Mouse (Mus musculus) NIH3T3 (cell line): ENCODE results near the gene Gm7029.

Experiments
- DNase-seq: peaks from one replicate; pipeline ENCODE4 v3.0.0-alpha.2; 2012; ENCODE audit warnings: low read depth

Gene Gm7029

GRCm38 (mm10) chr17:33913264-33913663 is 39.6 kb downstream of the Gm7029 start:
- no peak for DNase-seq

GRCm38 (mm10) chr17:33913905-33914304 is 40.3 kb downstream of the Gm7029 start:
- no peak for DNase-seq

- no peak for DNase-seq
These were observed 41.3 kb downstream of the Gm7029 start for GRCm38 (mm10) chr17:33914969-33915391.

GRCm38 (mm10) chr17:33915671-33916250 is 42.1 kb downstream of the Gm7029 start, which contains the start of the genes Tapbp and Zbtb22:
TSS of gene Tapbp (plus strand) at chr17:33915899.
TSS of gene Zbtb22 (plus strand) at chr17:33915904.
- DNase-seq, result peak; percentile 99

GRCm38 (mm10) chr17:33916294-33916693 is 42.7 kb downstream of the Gm7029 start:
- no peak for DNase-seq

GRCm38 (mm10) chr17:33916847-33917655 is 43.4 kb downstream of the Gm7029 start:
- no peak for DNase-seq

- no peak for DNase-seq
These were observed 44.1 kb downstream of the Gm7029 start for GRCm38 (mm10) chr17:33917656-33918292.

GRCm38 (mm10) chr17:33918293-33919203 is 44.9 kb downstream of the Gm7029 start:
- peak; percentile 41 for DNase-seq

GRCm38 (mm10) chr17:33919351-33920281 is 46.0 kb downstream of the Gm7029 start:
- DNase-seq, result peak; percentile 94

GRCm38 (mm10) chr17:33920282-33921097 is 46.9 kb downstream of the Gm7029 start:
- peak; percentile 93 for DNase-seq

GRCm38 (mm10) chr17:33921361-33921760 is 47.7 kb downstream of the Gm7029 start:
- no peak for DNase-seq
